Mouse (Mus musculus): ENCODE measurements around the gene Srsf6. TPM values are rescaled to one million over a fixed set of nuclear protein-coding genes. Genes with fewer than 3 reads are reported as not detected.

Gene Srsf6
- polyA plus RNA-seq, 1 experiment from 2014 or later, result 305 TPM

DNA sequence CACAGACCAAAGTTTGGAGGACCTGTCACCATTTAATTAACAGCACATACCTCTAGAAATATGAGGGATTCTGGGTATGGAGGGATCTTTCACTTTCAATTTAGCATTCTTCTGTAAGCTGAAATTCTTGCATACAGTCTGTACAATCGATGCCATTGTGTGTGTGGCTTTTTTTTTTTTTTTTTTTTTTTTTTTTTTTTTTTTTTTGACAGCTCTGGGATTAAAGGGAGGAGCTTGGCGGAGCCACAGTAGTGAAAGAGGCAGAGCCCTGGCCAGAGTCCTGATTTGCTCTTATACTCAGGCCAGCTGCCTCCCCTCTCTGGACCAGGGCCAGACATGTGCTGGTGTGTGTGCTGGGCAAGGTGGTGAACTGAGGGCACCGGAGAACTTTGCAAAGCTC lies 54.6 kb downstream of the Srsf6 start:
- no peaks in the 10 kb centered on the region for H3K4me1 ChIP-seq (replicated peaks)
- no peak overlapping the region for H3K27ac ChIP-seq
- no peaks in the 10 kb centered on the region for H3K36me3 ChIP-seq
- WGBS, result 69% methylated on average over 3 of the region's 3 CpGs
- ATAC-seq (ENCODE audit: insufficient number of reproducible peaks, insufficient read depth, low FRiP score, low TSS enrichment, low read depth), result no peak
- no peaks in the 10 kb centered on the region for H3K9me3 ChIP-seq
- H3K4me3 ChIP-seq (replicated peaks), result no peak overlapping the region
- peaks cover 8% of the 10 kb centered on the region; the same call in 1 of the 2 replicates for H3K27me3 ChIP-seq
- H3K4me2 ChIP-seq, result no peak overlapping the region
- no peak overlapping the region for H3K9ac ChIP-seq (replicated peaks)

Other genes with a start within 250 kb of the Srsf6 start
- 0.24 TPM in 2 replicates for gene L3mbtl1, start 11.9 kb downstream of the Srsf6 start, polyA plus RNA-seq (2016; fragmentation: Nextera tagmentation; extraction: Ambion mirVana)
- gene Sgk2, start 55.8 kb downstream of the Srsf6 start, polyA plus RNA-seq (2016; fragmentation: Nextera tagmentation; extraction: Ambion mirVana), result not detected in 2 replicates
- 55.0 and 59.3 TPM in 2 replicates for gene Ift52, start 85.8 kb downstream of the Srsf6 start, polyA plus RNA-seq (2016; fragmentation: Nextera tagmentation; extraction: Ambion mirVana)
- 39.1 and 39.2 TPM in 2 replicates for gene Mybl2, start 123.2 kb downstream of the Srsf6 start, polyA plus RNA-seq (2016; fragmentation: Nextera tagmentation; extraction: Ambion mirVana)
- not detected in 2 replicates for gene Gtsf1l, start 156.3 kb downstream of the Srsf6 start, polyA plus RNA-seq (2016; fragmentation: Nextera tagmentation; extraction: Ambion mirVana)